Mouse (Mus musculus) right cerebral cortex, postnatal 10 days (tissue): ENCODE measurements around the gene Klhl7.
A peak's percentile ranks its signal among the peaks of the same experiment; 100 is the strongest.

Source experiments
- DNase-seq, 2 experiments: peaks; one replicate each; pipeline ENCODE4 v3.0.0; 2021; ENCODE audit warnings: low spot score in 2 of 2

Gene Klhl7

GRCm38 (mm10) chr5:24100106-24100809 is at the start of gene Klhl7:
Klhl7 (plus strand) TSS chr5:24100605.
- peak; percentile 94 for DNase-seq

- no peak for DNase-seq
Measured at GRCm38 (mm10) chr5:24051755-24052675, 48.4 kb upstream of the Klhl7 start.

- no peak for DNase-seq
Measured at GRCm38 (mm10) chr5:24053245-24054190, 46.9 kb upstream of the Klhl7 start.

- no peak for DNase-seq
Measured at GRCm38 (mm10) chr5:24054382-24054781, 46.0 kb upstream of the Klhl7 start.

GRCm38 (mm10) chr5:24056865-24057264 is 43.5 kb upstream of the Klhl7 start:
- DNase-seq = no peak

GRCm38 (mm10) chr5:24057592-24057991 is 42.8 kb upstream of the Klhl7 start:
- DNase-seq = no peak

- no peak for DNase-seq
Measured at GRCm38 (mm10) chr5:24060949-24061348, 39.5 kb upstream of the Klhl7 start.

GRCm38 (mm10) chr5:24063034-24063433 is 37.4 kb upstream of the Klhl7 start:
- DNase-seq = no peak

- DNase-seq = no peak
Measured at GRCm38 (mm10) chr5:24063545-24063944, 36.9 kb upstream of the Klhl7 start.

- DNase-seq = no peak
Measured at GRCm38 (mm10) chr5:24068955-24069354, 31.4 kb upstream of the Klhl7 start.

GRCm38 (mm10) chr5:24072031-24072430 is 28.4 kb upstream of the Klhl7 start:
- no peak for DNase-seq

- DNase-seq = peak; percentile 75 to 81
Measured at GRCm38 (mm10) chr5:24076986-24077718, 23.3 kb upstream of the Klhl7 start.

- DNase-seq = no peak
Measured at GRCm38 (mm10) chr5:24077739-24078306, 22.6 kb upstream of the Klhl7 start.

- no peak for DNase-seq
Measured at GRCm38 (mm10) chr5:24078420-24079179, 21.8 kb upstream of the Klhl7 start.

- DNase-seq = no peak
Measured at GRCm38 (mm10) chr5:24080826-24081225, 19.6 kb upstream of the Klhl7 start.

GRCm38 (mm10) chr5:24084835-24085234 is 15.6 kb upstream of the Klhl7 start:
- no peak for DNase-seq

GRCm38 (mm10) chr5:24086241-24086640 is 14.2 kb upstream of the Klhl7 start:
- DNase-seq = no peak

- DNase-seq = no peak
Measured at GRCm38 (mm10) chr5:24086865-24087264, 13.5 kb upstream of the Klhl7 start.

- DNase-seq = no peak
Measured at GRCm38 (mm10) chr5:24088451-24088850, 12.0 kb upstream of the Klhl7 start.

- DNase-seq = no peak
Measured at GRCm38 (mm10) chr5:24092496-24092895, 7.9 kb upstream of the Klhl7 start.
